Mouse (Mus musculus) thymus, postnatal 14 days (tissue): ENCODE measurements around the gene Dysf.

Experiments
- DNase-seq: peaks from one replicate; pipeline ENCODE4 v3.0.0; 2021

Dysf gene

GRCm38 (mm10) chr6:84124609-84125008 is 116.2 kb downstream of the Dysf start:
- DNase-seq, result no peak

GRCm38 (mm10) chr6:84125101-84125500 is 116.7 kb downstream of the Dysf start:
- DNase-seq, result no peak

- DNase-seq, result no peak
These were observed 119.8 kb downstream of the Dysf start for GRCm38 (mm10) chr6:84128229-84128628.

GRCm38 (mm10) chr6:84130867-84131266 is 122.5 kb downstream of the Dysf start:
- no peak for DNase-seq

- no peak for DNase-seq
These were observed 123.1 kb downstream of the Dysf start for GRCm38 (mm10) chr6:84131539-84131938.

- no peak for DNase-seq
These were observed 124.7 kb downstream of the Dysf start for GRCm38 (mm10) chr6:84133053-84133452.

GRCm38 (mm10) chr6:84133996-84134721 is 125.8 kb downstream of the Dysf start:
- no peak for DNase-seq

- no peak for DNase-seq
These were observed 126.5 kb downstream of the Dysf start for GRCm38 (mm10) chr6:84134722-84135394.

GRCm38 (mm10) chr6:84135709-84136108 is 127.3 kb downstream of the Dysf start:
- DNase-seq, result no peak

GRCm38 (mm10) chr6:84136345-84136744 is 128.0 kb downstream of the Dysf start:
- no peak for DNase-seq

- no peak for DNase-seq
These were observed 131.5 kb downstream of the Dysf start for GRCm38 (mm10) chr6:84139932-84140331.

GRCm38 (mm10) chr6:84142481-84142880 is 134.1 kb downstream of the Dysf start:
- peak; percentile 47 for DNase-seq

- DNase-seq, result no peak
These were observed 134.9 kb downstream of the Dysf start for GRCm38 (mm10) chr6:84143328-84143727.

- no peak for DNase-seq
These were observed 136.0 kb downstream of the Dysf start for GRCm38 (mm10) chr6:84144393-84144792.

GRCm38 (mm10) chr6:84147206-84148004 is 139.0 kb downstream of the Dysf start:
- peak; percentile 89 for DNase-seq

GRCm38 (mm10) chr6:84148470-84148869 is 140.1 kb downstream of the Dysf start:
- peak; percentile 63 for DNase-seq

- DNase-seq, result peak; percentile 4
These were observed 146.1 kb downstream of the Dysf start for GRCm38 (mm10) chr6:84154508-84154907.

- peak; percentile 2 for DNase-seq
These were observed 147.4 kb downstream of the Dysf start for GRCm38 (mm10) chr6:84155765-84156164.

- DNase-seq, result no peak
These were observed 148.2 kb downstream of the Dysf start for GRCm38 (mm10) chr6:84156481-84157025.

- no peak for DNase-seq
These were observed 150.7 kb downstream of the Dysf start for GRCm38 (mm10) chr6:84159046-84159445.

GRCm38 (mm10) chr6:84167612-84168011 is 159.2 kb downstream of the Dysf start:
- DNase-seq, result no peak

- DNase-seq, result no peak
These were observed 160.2 kb downstream of the Dysf start for GRCm38 (mm10) chr6:84168571-84168970.

- no peak for DNase-seq
These were observed 165.2 kb downstream of the Dysf start for GRCm38 (mm10) chr6:84173626-84174025.
